Mouse (Mus musculus): ENCODE results near the gene Celsr1. TPM values are rescaled to one million over a fixed set of nuclear protein-coding genes. Genes with fewer than 3 reads are reported as not detected.
"Not testable (repeated sequence)": the region's sequence is repeated elsewhere in the genome, so short reads cannot be mapped to it uniquely, and the experiment has no call there.

The Celsr1 gene
- polyA plus RNA-seq, 1 experiment from 2014 or later, result 3.5 TPM

DNA sequence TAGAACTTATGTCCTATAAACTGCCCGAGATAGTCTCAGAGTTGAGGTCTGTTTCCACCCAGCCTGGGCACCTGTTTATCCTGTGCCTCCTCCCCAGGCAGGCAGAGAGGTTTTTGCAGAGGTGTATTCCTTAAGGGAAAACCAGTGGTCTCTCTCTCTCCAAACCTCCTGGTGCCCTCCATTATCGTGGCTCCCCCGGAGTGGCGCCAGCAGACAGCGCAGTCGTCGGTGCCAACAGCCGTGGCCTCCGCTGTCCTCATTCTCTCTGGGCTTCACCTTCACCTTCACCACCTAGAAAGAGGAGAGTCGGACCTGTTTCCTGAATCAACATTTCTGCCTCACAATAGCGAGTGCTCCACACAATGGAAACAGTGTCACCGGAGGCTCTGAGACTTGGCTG, 27.0 kb upstream of the Celsr1 start:
- Histone ChIP-seq H3K36me3 (ENCODE audit: control insufficient read depth, insufficient read depth, low read length) (0 out of 2 replicates have a peak, but pooled peaks cover 3% of the 10 kb centered on the region), H3K4me3 (replicated peaks; ENCODE audit: low read depth, low read length) (peak overlapping the region; percentile 86), H3K4me2 (ENCODE audit: low read length) (peak overlapping the region; percentile 93), H3K27me3 (ENCODE audit: control insufficient read depth, insufficient read depth, low read length) (no peaks in the 10 kb centered on the region), H3K9me3 (ENCODE audit: control insufficient read depth, low read length) (no peaks in the 10 kb centered on the region), H3K27ac (replicated peaks; ENCODE audit: low read depth, low read length) (peak overlapping the region; percentile 32; the same call in 1 of the 2 replicates), H3K9ac (replicated peaks; ENCODE audit: low read length) (peak overlapping the region; percentile 98), H3K4me1 (ENCODE audit: control insufficient read depth, insufficient read depth, low read length) (peaks cover 39% of the 10 kb centered on the region)
- no peak for DNase-seq
- 77% methylated on average over 12 of the region's 12 CpGs for WGBS
- ATAC-seq (ENCODE audit: low FRiP score, low TSS enrichment), result no peak

DNA sequence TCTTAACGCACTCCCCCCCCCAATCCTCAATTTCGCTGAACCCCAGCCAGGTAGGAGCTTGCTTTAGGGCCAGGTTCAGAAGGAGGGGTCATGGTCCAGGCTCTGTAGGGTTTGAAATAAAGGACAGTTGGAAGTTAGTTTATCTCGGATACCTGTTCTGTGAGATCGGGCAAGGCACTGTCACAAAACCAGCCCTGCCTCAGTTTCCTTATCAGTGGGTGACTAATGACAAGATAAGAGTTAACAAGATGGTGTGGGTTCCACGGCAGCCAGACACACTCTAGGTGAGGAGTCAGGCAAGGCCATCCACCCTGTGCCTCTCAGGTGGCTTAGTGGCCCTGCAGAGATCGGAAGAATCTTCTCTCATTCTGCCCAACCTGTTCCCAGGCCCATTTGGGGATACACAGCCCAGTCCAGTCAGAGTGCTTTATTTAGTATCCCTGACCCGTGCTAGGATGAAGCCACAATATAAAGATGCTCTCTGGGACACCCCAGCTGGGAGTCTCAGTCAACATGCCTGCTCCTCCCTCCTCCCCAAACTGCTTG, 26.3 kb upstream of the Celsr1 start:
- Histone ChIP-seq H3K4me2 (ENCODE audit: low read length) (peak overlapping the region; percentile 93), H3K27ac (replicated peaks; ENCODE audit: low read depth, low read length) (no peak overlapping the region), H3K9ac (replicated peaks; ENCODE audit: low read length) (peak overlapping the region; percentile 98), H3K27me3 (ENCODE audit: control insufficient read depth, insufficient read depth, low read length) (no peaks in the 10 kb centered on the region), H3K4me1 (ENCODE audit: control insufficient read depth, insufficient read depth, low read length) (peaks cover 39% of the 10 kb centered on the region), H3K4me3 (replicated peaks; ENCODE audit: low read depth, low read length) (peak overlapping the region; percentile 86), H3K9me3 (ENCODE audit: control insufficient read depth, low read length) (no peaks in the 10 kb centered on the region), H3K36me3 (ENCODE audit: control insufficient read depth, insufficient read depth, low read length) (0 out of 2 replicates have a peak, but pooled peaks cover 3% of the 10 kb centered on the region)
- no peak for DNase-seq
- ATAC-seq (ENCODE audit: low FRiP score, low TSS enrichment), result no peak
- WGBS, result 76% methylated on average over 7 of the region's 7 CpGs

GRCm38 (mm10) chr15:86058931-86059834, 25.6 kb upstream of the Celsr1 start:
- 1% methylated on average over 48 of the region's 49 CpGs for WGBS
- peaks cover 39% of the 10 kb centered on the region for H3K4me1 ChIP-seq (ENCODE audit: control insufficient read depth, insufficient read depth, low read length)

GRCm38 (mm10) chr15:86058394-86058915, 24.9 kb upstream of the Celsr1 start:
- Histone ChIP-seq H3K9ac (replicated peaks; ENCODE audit: low read length) (peak overlapping the region; percentile 98), H3K36me3 (ENCODE audit: control insufficient read depth, insufficient read depth, low read length) (0 out of 2 replicates have a peak, but pooled peaks cover 3% of the 10 kb centered on the region), H3K27me3 (ENCODE audit: control insufficient read depth, insufficient read depth, low read length) (no peaks in the 10 kb centered on the region), H3K9me3 (ENCODE audit: control insufficient read depth, low read length) (no peaks in the 10 kb centered on the region), H3K4me3 (replicated peaks; ENCODE audit: low read depth, low read length) (peak overlapping the region; percentile 86), H3K4me1 (ENCODE audit: control insufficient read depth, insufficient read depth, low read length) (peaks cover 39% of the 10 kb centered on the region), H3K4me2 (ENCODE audit: low read length) (peak overlapping the region; percentile 93), H3K27ac (replicated peaks; ENCODE audit: low read depth, low read length) (peak overlapping the region; percentile 91)
- DNase-seq, result peak; percentile 97
- ATAC-seq (ENCODE audit: low FRiP score, low TSS enrichment), result peak; percentile 78
- under 1% methylated on average over 63 of the region's 70 CpGs for WGBS

More at GRCm38 (mm10) chr15:86058931-86059834, 25.6 kb upstream of the Celsr1 start:
- peak; percentile 69 for ATAC-seq (ENCODE audit: low FRiP score, low TSS enrichment)
- no peaks in the 10 kb centered on the region for H3K9me3 ChIP-seq (ENCODE audit: control insufficient read depth, low read length)
- H3K36me3 ChIP-seq (ENCODE audit: control insufficient read depth, insufficient read depth, low read length), result 0 out of 2 replicates have a peak, but pooled peaks cover 3% of the 10 kb centered on the region
- peak overlapping the region; percentile 86 for H3K4me3 ChIP-seq (replicated peaks; ENCODE audit: low read depth, low read length)
- peak overlapping the region; percentile 93 for H3K4me2 ChIP-seq (ENCODE audit: low read length)
- H3K9ac ChIP-seq (replicated peaks; ENCODE audit: low read length), result peak overlapping the region; percentile 98
- no peaks in the 10 kb centered on the region for H3K27me3 ChIP-seq (ENCODE audit: control insufficient read depth, insufficient read depth, low read length)
- peak overlapping the region; percentile 91 for H3K27ac ChIP-seq (replicated peaks; ENCODE audit: low read depth, low read length)
- DNase-seq, result peak; percentile 78

DNA sequence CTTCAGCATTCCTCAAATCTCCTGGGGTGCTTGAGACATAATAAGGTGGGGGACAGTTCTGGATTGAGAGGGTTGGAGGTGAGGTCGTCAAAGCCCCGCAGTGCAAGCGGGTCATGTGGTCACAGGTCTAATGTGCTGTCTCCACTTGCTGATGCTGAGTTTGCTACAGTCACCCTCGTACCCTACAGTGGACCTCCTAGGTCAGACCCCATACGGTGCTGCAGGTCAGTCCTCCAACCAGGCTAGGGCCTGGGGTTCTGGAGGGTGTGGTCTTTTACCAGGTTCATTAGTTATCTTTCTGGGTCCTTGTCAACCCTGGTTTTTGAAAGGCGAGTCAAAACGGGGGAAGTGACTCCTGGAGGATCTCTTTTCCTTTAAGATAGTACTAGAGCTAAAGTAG, 24.3 kb upstream of the Celsr1 start:
- Histone ChIP-seq H3K27ac (replicated peaks; ENCODE audit: low read depth, low read length) (peak overlapping the region; percentile 91), H3K4me2 (ENCODE audit: low read length) (peak overlapping the region; percentile 93), H3K9me3 (ENCODE audit: control insufficient read depth, low read length) (no peaks in the 10 kb centered on the region), H3K4me3 (replicated peaks; ENCODE audit: low read depth, low read length) (peak overlapping the region; percentile 86), H3K27me3 (ENCODE audit: control insufficient read depth, insufficient read depth, low read length) (no peaks in the 10 kb centered on the region), H3K36me3 (ENCODE audit: control insufficient read depth, insufficient read depth, low read length) (0 out of 2 replicates have a peak, but pooled peaks cover 3% of the 10 kb centered on the region), H3K4me1 (ENCODE audit: control insufficient read depth, insufficient read depth, low read length) (peaks cover 39% of the 10 kb centered on the region), H3K9ac (replicated peaks; ENCODE audit: low read length) (peak overlapping the region; percentile 98)
- WGBS, result 5% methylated on average over 7 of the region's 7 CpGs
- DNase-seq (no peak), ATAC-seq (ENCODE audit: low FRiP score, low TSS enrichment) (0 out of 2 replicates have a peak, but pooled peaks have one; percentile 28)

DNA sequence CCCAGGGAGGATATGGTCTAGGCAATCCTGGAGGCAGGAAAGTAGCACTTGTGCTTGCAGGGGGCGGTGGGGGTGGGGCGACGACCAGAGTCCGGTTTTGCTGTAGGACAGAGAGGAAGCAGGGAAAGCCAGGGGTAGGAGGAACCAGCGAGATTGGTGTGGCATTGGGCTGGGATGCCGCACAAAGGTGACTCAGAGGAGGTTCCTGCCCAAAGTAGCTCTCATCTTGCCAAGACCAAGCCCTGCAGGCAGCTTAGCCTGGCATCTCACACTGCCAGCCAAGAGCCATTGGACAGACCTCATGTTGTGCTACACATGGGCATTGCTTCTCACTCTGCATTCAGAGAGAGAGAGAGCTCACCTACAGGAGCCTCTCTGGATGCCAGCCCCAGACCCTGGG, 23.8 kb upstream of the Celsr1 start, which contains the start of gene Gramd4:
Gene Gramd4 (plus strand): TSS at position 283 of the 400 bp plus-strand sequence.
- ATAC-seq (ENCODE audit: low FRiP score, low TSS enrichment), result no peak
- peak within 1 kb of the TSS; percentile 93 for H3K4me2 ChIP-seq (ENCODE audit: low read length)
- H3K27ac ChIP-seq (replicated peaks; ENCODE audit: low read depth, low read length), result peak within 1 kb of the TSS; percentile 91
- peak within 1 kb of the TSS; percentile 98 for H3K9ac ChIP-seq (replicated peaks; ENCODE audit: low read length)
- no peaks in the 10 kb centered on the region for H3K27me3 ChIP-seq (ENCODE audit: control insufficient read depth, insufficient read depth, low read length)
- 25% methylated on average over 6 of the region's 6 CpGs for WGBS
- H3K4me3 ChIP-seq (replicated peaks; ENCODE audit: low read depth, low read length), result peak within 1 kb of the TSS; percentile 86
- 0 out of 2 replicates have a peak, but pooled peaks cover 3% of the 10 kb centered on the region for H3K36me3 ChIP-seq (ENCODE audit: control insufficient read depth, insufficient read depth, low read length)
- DNase-seq, result no peak
- H3K9me3 ChIP-seq (ENCODE audit: control insufficient read depth, low read length), result no peaks in the 10 kb centered on the region
- H3K4me1 ChIP-seq (ENCODE audit: control insufficient read depth, insufficient read depth, low read length), result peaks cover 39% of the 10 kb centered on the region

GRCm38 (mm10) chr15:86056221-86056760, 22.7 kb upstream of the Celsr1 start:
- H3K27me3 ChIP-seq (ENCODE audit: control insufficient read depth, insufficient read depth, low read length), result no peaks in the 10 kb centered on the region
- DNase-seq (no peak), ATAC-seq (ENCODE audit: low FRiP score, low TSS enrichment) (no peak)
- H3K4me3 ChIP-seq (replicated peaks; ENCODE audit: low read depth, low read length), result no peak overlapping the region
- H3K9ac ChIP-seq (replicated peaks; ENCODE audit: low read length), result no peak overlapping the region
- 90% methylated on average over 5 of the region's 5 CpGs for WGBS
- H3K36me3 ChIP-seq (ENCODE audit: control insufficient read depth, insufficient read depth, low read length), result no peaks in the 10 kb centered on the region
- H3K9me3 ChIP-seq (ENCODE audit: control insufficient read depth, low read length), result no peaks in the 10 kb centered on the region
- no peak overlapping the region for H3K27ac ChIP-seq (replicated peaks; ENCODE audit: low read depth, low read length)
- no peak overlapping the region for H3K4me2 ChIP-seq (ENCODE audit: low read length)
- H3K4me1 ChIP-seq (ENCODE audit: control insufficient read depth, insufficient read depth, low read length), result peaks cover 28% of the 10 kb centered on the region

DNA sequence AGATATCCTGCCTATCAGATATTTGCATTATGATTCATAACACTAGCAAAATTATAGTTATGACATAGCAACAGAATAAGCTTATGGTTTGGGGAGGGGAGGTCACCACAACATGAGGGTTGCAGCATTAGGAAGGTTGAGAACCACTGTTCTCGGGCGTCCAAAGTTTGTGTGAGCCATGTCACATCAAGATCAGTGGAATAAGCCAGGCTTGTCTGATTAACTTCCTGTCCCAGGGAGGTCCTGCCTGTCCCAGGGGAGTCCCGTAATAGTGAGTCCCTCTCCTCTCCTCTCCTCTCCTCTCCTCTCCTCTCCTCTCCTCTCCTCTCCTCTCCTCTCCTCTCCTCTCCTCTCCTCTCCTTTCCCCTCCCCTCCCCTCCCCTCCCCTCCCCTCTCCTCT, 21.3 kb upstream of the Celsr1 start:
- not testable (repeated sequence) for H3K27me3 ChIP-seq (ENCODE audit: control insufficient read depth, insufficient read depth, low read length); H3K27ac ChIP-seq (replicated peaks; ENCODE audit: low read depth, low read length); H3K9me3 ChIP-seq (ENCODE audit: control insufficient read depth, low read length); ATAC-seq (ENCODE audit: low FRiP score, low TSS enrichment); H3K36me3 ChIP-seq (ENCODE audit: control insufficient read depth, insufficient read depth, low read length); H3K9ac ChIP-seq (replicated peaks; ENCODE audit: low read length); H3K4me2 ChIP-seq (ENCODE audit: low read length); H3K4me3 ChIP-seq (replicated peaks; ENCODE audit: low read depth, low read length); DNase-seq
- H3K4me1 ChIP-seq (ENCODE audit: control insufficient read depth, insufficient read depth, low read length), result peaks cover 14% of the 10 kb centered on the region
- 75% methylated on average over 3 of the region's 3 CpGs for WGBS

Data from midbrain, embryonic 14.5 days (tissue).